Mouse (Mus musculus) kidney, postnatal 0 days (tissue): Measurements from ENCODE around the gene Ntng2. TPM values are rescaled to one million over a fixed set of nuclear protein-coding genes. Genes with fewer than 3 reads are reported as not detected.

Experiments
- ATAC-seq: fragments of 200-750 bp; cut with Nextera tagmentation; replicated peaks from 2 replicates; pipeline ENCODE4 v1.8.0; 2017; ENCODE audit warnings: low read depth, moderate number of reproducible peaks, moderate TSS enrichment, moderate library complexity; ENCODE audit not compliant: low FRiP score
- DNase-seq: peaks from one replicate; pipeline ENCODE4 v3.0.0-alpha.2; 2016; ENCODE audit warnings: low spot score
- H3K27ac ChIP-seq: fragments of 300-500 bp; sonication (generic); 2 replicates; pipeline ENCODE4 v1.5.1; 2014; ENCODE audit warnings: mild to moderate bottlenecking
- H3K27me3 ChIP-seq: fragments of 300-500 bp; sonication (generic); 2 replicates; pipeline ENCODE4 v1.6.1; 2014; ENCODE audit warnings: low read length, mixed read lengths; ENCODE audit not compliant: insufficient read depth
- H3K36me3 ChIP-seq: fragments of 300-500 bp; sonication (generic); 2 replicates; pipeline ENCODE4 v1.6.1; 2014; ENCODE audit warnings: low read length, mixed read lengths; ENCODE audit not compliant: insufficient read depth
- H3K4me1 ChIP-seq: fragments of 300-500 bp; sonication (generic); replicated peaks from 2 replicates; pipeline ENCODE4 v1.6.1; 2014; ENCODE audit warnings: antibody characterized with exemption, low read length, mixed read lengths; ENCODE audit not compliant: insufficient read depth
- H3K4me2 ChIP-seq: fragments of 300-500 bp; sonication (generic); 2 replicates; pipeline ENCODE4 v1.6.1; 2014; ENCODE audit warnings: mild to moderate bottlenecking, low read length, moderate library complexity, mixed read lengths
- H3K4me3 ChIP-seq: fragments of 300-500 bp; sonication (generic); replicated peaks from 2 replicates; pipeline ENCODE4 v1.5.1; 2014; ENCODE audit warnings: low read depth, low read length
- H3K9ac ChIP-seq: fragments of 300-500 bp; sonication (generic); 2 replicates; pipeline ENCODE4 v1.6.1; 2014; ENCODE audit warnings: low read depth, low read length
- H3K9me3 ChIP-seq: fragments of 300-500 bp; sonication (generic); replicated peaks from 2 replicates; pipeline ENCODE4 v1.6.1; 2016; ENCODE audit warnings: low read length, inconsistent platforms, mixed read lengths
- CTCF ChIP-seq: IDR thresholded peaks from 2 replicates; pipeline ENCODE4 v1.5.1; 2016; ENCODE audit warnings: antibody characterized with exemption, low read depth, mild to moderate bottlenecking, moderate library complexity
- WGBS: fragments of 180-500 bp; shearing (Covaris S2); extraction: QIAGEN DNeasy Blood & Tissue Kit; methylation state at CpG from one replicate; pipeline ENCODE4 v1.1.7; 2014; 5-methylcytosine and 5-hydroxymethylcytosine counted together
- polyA plus RNA-seq: library from polyadenylated mRNA; unstranded; fragments of >200 nt; fragmentation: Nextera tagmentation; extraction: Ambion mirVana; gene quantifications from 2 replicates; pipeline ENCODE4 v1.2.1, GENCODE M21; 2015

Gene Ntng2
- polyA plus RNA-seq, 1 experiment from 2014 or later: 2.4 TPM

DNA sequence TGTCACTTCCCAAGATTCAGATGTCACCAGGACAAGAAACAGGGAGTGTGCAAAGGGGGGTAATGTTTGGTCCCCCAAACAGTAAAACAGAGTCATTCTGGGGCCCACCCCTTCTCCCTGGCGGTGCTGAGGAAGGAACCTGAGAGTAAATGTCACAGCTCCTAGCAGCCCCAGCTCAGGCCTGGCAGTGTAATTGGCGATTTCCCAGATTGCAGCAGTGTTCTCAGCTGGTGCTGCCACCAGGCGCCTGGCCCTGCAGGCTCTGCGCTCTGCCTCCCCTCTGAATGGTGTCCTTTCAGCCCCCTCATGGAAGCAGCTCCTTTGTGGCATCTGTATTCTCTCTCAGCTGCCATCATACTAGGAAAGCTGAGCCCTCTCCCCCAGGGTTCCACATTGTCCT lies 14.0 kb upstream of the Ntng2 start:
- DNase-seq (no peak), ATAC-seq (no peak)
- no peaks in the 10 kb centered on the region for H3K36me3 ChIP-seq
- H3K27ac ChIP-seq: no peak overlapping the region
- no peaks in the 10 kb centered on the region for H3K9me3 ChIP-seq
- no peak overlapping the region for H3K4me2 ChIP-seq
- TF ChIP-seq CTCF: no peak
- no peak overlapping the region for H3K9ac ChIP-seq
- no peaks in the 10 kb centered on the region for H3K4me1 ChIP-seq
- WGBS: 56% methylated on average over 4 of the region's 4 CpGs
- H3K4me3 ChIP-seq: no peak overlapping the region
- no peaks in the 10 kb centered on the region for H3K27me3 ChIP-seq

DNA sequence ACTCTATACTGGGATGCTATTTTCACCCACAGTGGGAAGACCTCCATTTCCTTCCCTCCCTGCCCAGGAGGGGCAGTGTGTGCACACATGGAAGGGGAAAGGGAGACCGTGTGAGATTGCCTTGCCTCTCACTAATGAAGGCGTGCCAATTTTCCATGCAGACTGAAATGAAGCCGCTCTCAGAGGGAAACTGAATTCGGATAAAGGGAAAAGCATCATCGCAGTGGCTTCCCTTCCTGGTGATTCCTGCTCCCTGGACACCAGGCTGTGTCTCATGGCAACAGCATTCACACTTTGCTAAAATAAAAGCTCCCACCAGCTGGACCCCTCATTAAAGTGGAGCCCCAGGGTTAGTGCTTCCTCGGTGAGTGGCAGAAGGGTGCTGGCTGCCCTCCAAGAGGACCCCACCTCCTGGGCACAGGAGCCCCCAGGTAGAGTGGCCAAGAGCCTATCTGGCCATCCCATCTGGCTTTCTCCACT lies 9.7 kb upstream of the Ntng2 start:
- H3K4me3 ChIP-seq: no peak overlapping the region
- no peak overlapping the region for H3K9ac ChIP-seq
- no peak overlapping the region for H3K27ac ChIP-seq
- no peak for ATAC-seq
- no peaks in the 10 kb centered on the region for H3K27me3 ChIP-seq
- H3K4me2 ChIP-seq: no peak overlapping the region
- H3K9me3 ChIP-seq: no peaks in the 10 kb centered on the region
- DNase-seq: no peak
- H3K4me1 ChIP-seq: no peaks in the 10 kb centered on the region
- peak; percentile 52; the same call in 1 of the 2 replicates for TF ChIP-seq CTCF
- 71% methylated on average over 6 of the region's 6 CpGs for WGBS
- H3K36me3 ChIP-seq: no peaks in the 10 kb centered on the region

GRCm38 (mm10) chr2:29261126-29261525 lies 8.3 kb upstream of the Ntng2 start:
- Histone ChIP-seq H3K27me3 (no peaks in the 10 kb centered on the region), H3K9ac (no peak overlapping the region), H3K4me3 (no peak overlapping the region), H3K9me3 (no peaks in the 10 kb centered on the region), H3K36me3 (no peaks in the 10 kb centered on the region), H3K4me2 (no peak overlapping the region), H3K27ac (no peak overlapping the region), H3K4me1 (no peaks in the 10 kb centered on the region)
- TF ChIP-seq CTCF: no peak
- DNase-seq: no peak
- WGBS: 55% methylated on average over 6 of the region's 6 CpGs
- ATAC-seq: no peak

DNA sequence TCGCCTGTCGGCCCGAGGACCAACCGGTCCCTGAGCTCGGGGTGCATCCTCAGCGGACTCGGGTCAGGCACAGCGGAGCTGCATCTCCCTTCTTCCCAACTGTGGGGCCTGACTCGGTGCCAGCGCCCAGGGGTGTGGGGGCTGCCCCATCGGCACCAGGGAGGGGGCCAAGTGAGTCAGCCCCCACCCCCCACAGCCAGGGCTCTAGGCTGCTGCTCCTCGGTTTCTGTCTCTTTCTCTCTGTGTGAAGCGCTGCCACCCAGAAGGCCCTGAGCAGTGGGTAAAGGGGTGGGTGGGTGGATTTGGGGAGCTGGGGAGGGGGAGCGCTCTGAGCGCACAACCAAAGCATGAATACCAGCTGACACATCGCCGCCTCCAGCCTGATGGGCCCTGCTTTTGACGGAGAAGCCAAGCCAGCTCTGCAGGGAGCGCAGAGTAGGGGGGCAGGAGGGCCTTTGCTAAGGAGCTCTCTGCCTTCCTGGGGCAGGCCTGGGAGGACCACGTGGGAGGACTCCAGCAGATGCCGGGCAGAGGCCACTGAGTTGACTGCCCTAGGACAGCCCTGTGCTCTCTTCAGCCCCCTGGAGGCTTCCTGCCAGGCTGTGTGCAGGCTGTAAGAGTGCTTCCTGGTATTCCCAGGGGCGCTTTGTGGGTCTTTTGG lies 530 bp upstream of the Ntng2 start:
- no peaks in the 10 kb centered on the region for H3K36me3 ChIP-seq
- H3K4me3 ChIP-seq: peak overlapping the region; percentile 72
- no peaks in the 10 kb centered on the region for H3K9me3 ChIP-seq
- DNase-seq: peak; percentile 71
- 4% methylated on average over 21 of the region's 22 CpGs for WGBS
- H3K4me1 ChIP-seq: peaks cover 27% of the 10 kb centered on the region; the same call in 1 of the 2 replicates
- peak overlapping the region; percentile 65; the same call in 1 of the 2 replicates for H3K9ac ChIP-seq
- 0 out of 2 replicates have a peak overlapping the region, but pooled peaks have one; percentile 8 for H3K27ac ChIP-seq
- peak; percentile 68 for ATAC-seq
- peak overlapping the region; percentile 99 for H3K4me2 ChIP-seq
- TF ChIP-seq CTCF: peak; percentile 48; the same call in 1 of the 2 replicates
- H3K27me3 ChIP-seq: peaks cover 55% of the 10 kb centered on the region

DNA sequence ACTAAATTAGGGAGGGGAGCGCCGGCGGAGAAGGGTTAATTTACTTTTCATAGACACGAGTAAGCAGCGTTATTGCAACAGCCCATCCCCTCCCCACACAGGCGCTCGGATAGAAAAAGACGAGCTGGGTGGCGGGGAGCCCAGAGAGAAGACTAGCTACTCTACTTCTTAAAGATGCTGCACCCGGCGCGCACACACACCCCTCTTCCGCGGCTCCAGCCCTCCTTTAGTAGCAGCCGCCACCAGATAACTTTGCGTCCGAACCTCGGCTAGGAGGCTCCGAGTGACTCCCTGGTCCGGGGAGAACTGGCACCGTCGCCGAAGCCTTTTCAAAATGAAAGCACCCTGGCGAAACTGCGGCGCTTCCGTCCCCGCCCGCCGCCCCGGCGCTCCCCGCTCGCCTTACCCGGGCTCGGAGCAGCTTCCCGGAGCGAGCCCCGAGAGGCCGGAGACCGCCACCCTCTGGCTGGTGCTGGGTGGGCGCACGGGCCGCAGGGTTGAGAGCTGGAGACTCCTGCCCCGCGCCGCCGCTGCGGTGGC lies 676 bp downstream of the Ntng2 start:
- 0 out of 2 replicates have a peak overlapping the region, but pooled peaks have one; percentile 8 for H3K27ac ChIP-seq
- ATAC-seq (peak; percentile 26; the same call in 1 of the 2 replicates), DNase-seq (peak; percentile 53)
- H3K4me3 ChIP-seq: peak overlapping the region; percentile 72
- H3K9ac ChIP-seq: peak overlapping the region; percentile 65
- H3K4me1 ChIP-seq: peaks cover 27% of the 10 kb centered on the region; the same call in 1 of the 2 replicates
- H3K4me2 ChIP-seq: peak overlapping the region; percentile 99
- no peaks in the 10 kb centered on the region for H3K9me3 ChIP-seq
- peaks cover 64% of the 10 kb centered on the region for H3K27me3 ChIP-seq
- peak; percentile 32; the same call in 1 of the 2 replicates for TF ChIP-seq CTCF
- WGBS: under 1% methylated on average over 49 of the region's 49 CpGs
- H3K36me3 ChIP-seq: no peaks in the 10 kb centered on the region

GRCm38 (mm10) chr2:29251095-29252058 lies 1.4 kb downstream of the Ntng2 start:
- peak overlapping the region; percentile 99 for H3K4me2 ChIP-seq
- no peak overlapping the region for H3K27ac ChIP-seq
- H3K4me3 ChIP-seq: peak overlapping the region; percentile 72
- under 1% methylated on average over 61 of the region's 61 CpGs for WGBS
- peaks cover 64% of the 10 kb centered on the region for H3K27me3 ChIP-seq
- peak overlapping the region; percentile 65 for H3K9ac ChIP-seq
- peaks cover 27% of the 10 kb centered on the region; the same call in 1 of the 2 replicates for H3K4me1 ChIP-seq
- no peak for ATAC-seq
- H3K36me3 ChIP-seq: no peaks in the 10 kb centered on the region
- TF ChIP-seq CTCF: no peak
- no peak for DNase-seq
- H3K9me3 ChIP-seq: no peaks in the 10 kb centered on the region
